Mouse (Mus musculus): Measurements from ENCODE around the gene Inppl1. TPM values are rescaled to one million over a fixed set of nuclear protein-coding genes. Genes with fewer than 3 reads are reported as not detected.

The Inppl1 gene
- polyA plus RNA-seq, 1 experiment = 116 TPM

GRCm38 (mm10) chr7:101817861-101818401 is 20.1 kb downstream of the Inppl1 start, which contains the start of gene Phox2a:
Phox2a (plus strand) TSS chr7:101818313.
- Histone ChIP-seq H3ac (ENCODE audit: control insufficient read depth, insufficient read length, low read depth) (no peak within 1 kb of the TSS), H3K79me2 (ENCODE audit: control insufficient read depth, insufficient read depth) (no peaks in the 10 kb centered on the region), H3K36me3 (ENCODE audit: control insufficient read depth, insufficient read depth) (no peaks in the 10 kb centered on the region), H3K27me3 (ENCODE audit: control insufficient read depth, insufficient read depth, insufficient read length) (peaks cover 6% of the 10 kb centered on the region), H3K79me3 (ENCODE audit: low read depth) (no peaks in the 10 kb centered on the region), H3K4me3 (ENCODE audit: insufficient read depth, poor library complexity, severe bottlenecking) (no peak within 1 kb of the TSS)
- no peak for TF ChIP-seq CEBPB (IDR thresholded peaks at IDR 0.05; ENCODE audit: low read depth)
- TF ChIP-seq MYOD1 (IDR thresholded peaks at IDR 0.05; ENCODE audit: control insufficient read depth, insufficient read length, low read depth) = no peak
- no peak for TF ChIP-seq CTCF (IDR thresholded peaks at IDR 0.05; ENCODE audit: control insufficient read depth, insufficient read depth, insufficient read length)
- TF ChIP-seq FOSL1 (IDR thresholded peaks at IDR 0.05; ENCODE audit: insufficient read depth, low read length, poor library complexity, severe bottlenecking) = no peak
- no peak for TF ChIP-seq MAX (IDR thresholded peaks at IDR 0.05)
- TF ChIP-seq USF1 (IDR thresholded peaks at IDR 0.05; ENCODE audit: low read depth) = no peak
- TF ChIP-seq MYOG (IDR thresholded peaks at IDR 0.05; ENCODE audit: control insufficient read depth, extremely low read depth, insufficient read length) = no peak

GRCm38 (mm10) chr7:101777053-101777452 is 61.0 kb downstream of the Inppl1 start:
- Histone ChIP-seq H3K27me3 (ENCODE audit: control insufficient read depth, insufficient read depth, insufficient read length) (no peaks in the 10 kb centered on the region), H3K4me3 (ENCODE audit: insufficient read depth, poor library complexity, severe bottlenecking) (no peak overlapping the region), H3K79me2 (ENCODE audit: control insufficient read depth, insufficient read depth) (no peaks in the 10 kb centered on the region), H3K36me3 (ENCODE audit: control insufficient read depth, insufficient read depth) (peaks cover 4% of the 10 kb centered on the region), H3ac (ENCODE audit: control insufficient read depth, insufficient read length, low read depth) (no peak overlapping the region), H3K79me3 (ENCODE audit: low read depth) (no peaks in the 10 kb centered on the region)
- TF ChIP-seq USF1 (IDR thresholded peaks at IDR 0.05; ENCODE audit: low read depth) (no peak), MYOD1 (IDR thresholded peaks at IDR 0.05; ENCODE audit: control insufficient read depth, insufficient read length, low read depth) (no peak), MAX (IDR thresholded peaks at IDR 0.05) (no peak), CEBPB (IDR thresholded peaks at IDR 0.05; ENCODE audit: low read depth) (no peak), MYOG (IDR thresholded peaks at IDR 0.05; ENCODE audit: control insufficient read depth, extremely low read depth, insufficient read length) (no peak), FOSL1 (IDR thresholded peaks at IDR 0.05; ENCODE audit: insufficient read depth, low read length, poor library complexity, severe bottlenecking) (no peak), CTCF (IDR thresholded peaks at IDR 0.05; ENCODE audit: control insufficient read depth, insufficient read depth, insufficient read length) (no peak)

- no peaks in the 10 kb centered on the region for H3K27me3 ChIP-seq (ENCODE audit: control insufficient read depth, insufficient read depth, insufficient read length)
- H3K4me3 ChIP-seq (ENCODE audit: insufficient read depth, poor library complexity, severe bottlenecking) = no peak overlapping the region
These were observed 65.3 kb downstream of the Inppl1 start for GRCm38 (mm10) chr7:101772687-101773086.

More at GRCm38 (mm10) chr7:101772687-101773086, 65.3 kb downstream of the Inppl1 start:
- H3K79me3 ChIP-seq (ENCODE audit: low read depth) = no peaks in the 10 kb centered on the region
- H3ac ChIP-seq (ENCODE audit: control insufficient read depth, insufficient read length, low read depth) = no peak overlapping the region
- peaks cover 3% of the 10 kb centered on the region for H3K36me3 ChIP-seq (ENCODE audit: control insufficient read depth, insufficient read depth)
- H3K79me2 ChIP-seq (ENCODE audit: control insufficient read depth, insufficient read depth) = no peaks in the 10 kb centered on the region
- TF ChIP-seq FOSL1 (IDR thresholded peaks at IDR 0.05; ENCODE audit: insufficient read depth, low read length, poor library complexity, severe bottlenecking) (no peak), USF1 (IDR thresholded peaks at IDR 0.05; ENCODE audit: low read depth) (no peak), CTCF (IDR thresholded peaks at IDR 0.05; ENCODE audit: control insufficient read depth, insufficient read depth, insufficient read length) (no peak), MYOD1 (IDR thresholded peaks at IDR 0.05; ENCODE audit: control insufficient read depth, insufficient read length, low read depth) (no peak), CEBPB (IDR thresholded peaks at IDR 0.05; ENCODE audit: low read depth) (no peak), MAX (IDR thresholded peaks at IDR 0.05) (no peak), MYOG (IDR thresholded peaks at IDR 0.05; ENCODE audit: control insufficient read depth, extremely low read depth, insufficient read length) (no peak)

Small RNA genes lying within 50 kb of the gene (microRNA-seq; reads per million reads assigned to microRNA genes)
- gene Gm22655 (ENCODE audit: borderline microRNAs expressed) = not detected

Other genes with a start within 250 kb of the Inppl1 start
- 67.3 TPM for gene Clpb, start 174.6 kb downstream of the Inppl1 start, polyA plus RNA-seq (2012; fragmentation: generic; extraction: Trizol)
- gene Phox2a, start 19.9 kb downstream of the Inppl1 start, polyA plus RNA-seq (2012; fragmentation: generic; extraction: Trizol) = 0.05 TPM
- gene Folr2, start 19.0 kb upstream of the Inppl1 start, polyA plus RNA-seq (2012; fragmentation: generic; extraction: Trizol) = 0.08 TPM
- 85.0 TPM for gene Anapc15, start 25.5 kb upstream of the Inppl1 start, polyA plus RNA-seq (2012; fragmentation: generic; extraction: Trizol)
- 0.67 TPM for gene Folr1, start 32.6 kb upstream of the Inppl1 start, polyA plus RNA-seq (2012; fragmentation: generic; extraction: Trizol)
- 200 TPM for gene Lamtor1, start 67.7 kb upstream of the Inppl1 start, polyA plus RNA-seq (2012; fragmentation: generic; extraction: Trizol)
- gene Tomt, start 68.1 kb upstream of the Inppl1 start, polyA plus RNA-seq (2012; fragmentation: generic; extraction: Trizol) = 0.12 TPM
- 1.7 TPM for gene Lrrc51, start 95.7 kb upstream of the Inppl1 start, polyA plus RNA-seq (2012; fragmentation: generic; extraction: Trizol)
- 80.4 TPM for gene Numa1, start 95.9 kb upstream of the Inppl1 start, polyA plus RNA-seq (2012; fragmentation: generic; extraction: Trizol)
- gene Il18bp, start 180.5 kb upstream of the Inppl1 start, polyA plus RNA-seq (2012; fragmentation: generic; extraction: Trizol) = 0.95 TPM
- gene Rnf121, start 227.2 kb upstream of the Inppl1 start, polyA plus RNA-seq (2012; fragmentation: generic; extraction: Trizol) = 55.8 TPM
- gene Xndc1, start 227.3 kb upstream of the Inppl1 start, polyA plus RNA-seq (2012; fragmentation: generic; extraction: Trizol) = 13.2 TPM
- gene Xntrpc, start 227.5 kb upstream of the Inppl1 start, polyA plus RNA-seq (2012; fragmentation: generic; extraction: Trizol) = 0.16 TPM
- not detected for gene Trpc2, start 244.9 kb upstream of the Inppl1 start, polyA plus RNA-seq (2012; fragmentation: generic; extraction: Trizol)